Comparison of ENCODE assay signal across 28 mouse cellular contexts in the genomic region with DNA sequence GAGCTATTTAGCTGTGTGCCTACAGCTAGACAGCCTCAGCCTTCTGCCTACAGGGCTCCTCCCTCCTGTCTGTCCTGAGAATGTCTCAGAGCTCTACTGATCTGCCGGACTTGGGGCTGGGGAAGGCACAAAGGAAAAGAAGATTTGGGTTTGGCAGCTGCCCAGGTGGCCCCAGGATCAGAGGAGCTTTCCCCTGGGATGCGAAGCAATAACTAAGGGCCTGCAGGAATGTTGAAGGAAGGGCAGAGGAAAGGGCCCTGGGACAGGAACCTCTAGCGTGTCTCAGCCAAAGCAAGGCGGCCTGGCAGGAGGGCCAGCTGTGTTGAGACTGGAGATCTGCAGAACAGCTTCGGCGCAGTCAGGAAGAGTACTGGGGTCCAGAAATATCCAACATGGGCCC. TPM values are rescaled to one million over a fixed set of nuclear protein-coding genes. Genes with fewer than 3 reads are reported as not detected.
DNase-seq lines count a peak whose midpoint lies in the region; ATAC-seq lines count a peak whose summit lies in the region.
"Had no signal": no experiment of that assay in that cellular context is flagged by ENCODE, and none has a peak within 500 bp of the region (broad histone marks: within the 10 kb centered on the region; RNA-seq: fewer than 3 reads in every experiment).

No protein-coding gene starts in this region.

- H3K4me2 ChIP-seq in kidney, embryonic 14.5 days (replicated peaks; ENCODE audit: low read depth, low read length): no peak overlapping the region
- H3K4me2 ChIP-seq: forebrain, embryonic 12.5 days; heart, embryonic 15.5 days; hindbrain, embryonic 12.5 days; limb, embryonic 15.5 days; liver, embryonic 13.5 days; stomach, embryonic 15.5 days had no signal

- H3K36me3 ChIP-seq in heart, embryonic 10.5 days: no peaks in the 10 kb centered on the region
- no peaks in the 10 kb centered on the region for H3K36me3 ChIP-seq in kidney, embryonic 14.5 days (ENCODE audit: control insufficient read depth, insufficient read depth, low read length)
- H3K36me3 ChIP-seq: forebrain, embryonic 12.5 days; heart, embryonic 15.5 days; hindbrain, embryonic 12.5 days; limb, embryonic 10.5 days; limb, embryonic 15.5 days; stomach, embryonic 15.5 days had no signal

- no peak overlapping the region for H3K4me3 ChIP-seq in heart, embryonic 10.5 days
- H3K4me3 ChIP-seq in kidney, embryonic 14.5 days (ENCODE audit: low read length): no peak overlapping the region
- H3K4me3 ChIP-seq: erythroblast, embryonic 14.5 days; forebrain, embryonic 12.5 days; heart, embryonic 15.5 days; hindbrain, embryonic 12.5 days; limb, embryonic 10.5 days; limb, embryonic 15.5 days; liver, embryonic 13.5 days; stomach, embryonic 15.5 days had no signal

- 56% methylated on average over 6 of the region's 6 CpGs for WGBS in heart, embryonic 10.5 days
- 56% methylated on average over 6 of the region's 6 CpGs for WGBS in kidney, embryonic 14.5 days

- ATAC-seq in kidney, embryonic 14.5 days (ENCODE audit: low FRiP score, low TSS enrichment): no peak
- ATAC-seq: intestine, postnatal 0 days; midbrain, embryonic 16.5 days had no signal

- peak; percentile 44 to 47 for DNase-seq in heart, adult 18-20 months
- no peak for DNase-seq in heart, embryonic 10.5 days (ENCODE audit: low spot score)
- DNase-seq in kidney, postnatal 10 days: peak; percentile 61
- peak; percentile 13 for DNase-seq in MN1 (ENCODE audit: low spot score)
- peak; percentile 41 for DNase-seq in NIH3T3 (ENCODE audit: low read depth)
- DNase-seq in urinary bladder, adult 18-20 months (ENCODE audit: low spot score in 2 of 2): no peak
- DNase-seq: adrenal gland, postnatal 10 days; B cell, adult 2 months; cerebellum, adult 11 months; cerebellum, adult 9-10 months; embryo, embryonic 11 days; gastrocnemius, postnatal 25 days; heart, postnatal 36 days; layer of hippocampus, adult 9-11 months; liver, embryonic 13.5 days; lung, adult 2 months; lung, postnatal 14 days; right cerebral cortex, postnatal 25 days had no signal

- peaks cover 29% of the 10 kb centered on the region for H3K4me1 ChIP-seq in heart, embryonic 10.5 days
- peaks cover 3% of the 10 kb centered on the region; the same call in 1 of the 2 replicates for H3K4me1 ChIP-seq in kidney, embryonic 14.5 days (ENCODE audit: control insufficient read depth, insufficient read depth, low read length)
- H3K4me1 ChIP-seq: limb, embryonic 15.5 days; stomach, embryonic 15.5 days had no signal

- H3K27ac ChIP-seq in heart, embryonic 10.5 days: no peak overlapping the region
- H3K27ac ChIP-seq in kidney, embryonic 14.5 days (ENCODE audit: low read depth, low read length): no peak overlapping the region
- H3K27ac ChIP-seq: forebrain, embryonic 12.5 days; heart, embryonic 15.5 days; hindbrain, embryonic 12.5 days; limb, embryonic 10.5 days; limb, embryonic 15.5 days; liver, embryonic 13.5 days; stomach, embryonic 15.5 days had no signal

- no peak overlapping the region for H3K9ac ChIP-seq in kidney, embryonic 14.5 days (ENCODE audit: low read depth, low read length)
- H3K9ac ChIP-seq: forebrain, embryonic 12.5 days; heart, embryonic 15.5 days; hindbrain, embryonic 12.5 days; limb, embryonic 15.5 days; liver, embryonic 13.5 days; stomach, embryonic 15.5 days had no signal

- H3K9me3 ChIP-seq in heart, embryonic 10.5 days: no peaks in the 10 kb centered on the region
- H3K9me3 ChIP-seq in kidney, embryonic 14.5 days (ENCODE audit: control insufficient read depth, low read length): no peaks in the 10 kb centered on the region
- H3K9me3 ChIP-seq: forebrain, embryonic 12.5 days; heart, embryonic 15.5 days; hindbrain, embryonic 12.5 days; limb, embryonic 10.5 days; limb, embryonic 15.5 days; liver, embryonic 13.5 days; stomach, embryonic 15.5 days had no signal

- H3K27me3 ChIP-seq in heart, embryonic 10.5 days (ENCODE audit: insufficient read depth, poor library complexity, severe bottlenecking): peaks cover 31% of the 10 kb centered on the region
- peaks cover 9% of the 10 kb centered on the region for H3K27me3 ChIP-seq in kidney, embryonic 14.5 days (ENCODE audit: control insufficient read depth, insufficient read depth, low read length)

RNA-seq across cellular contexts. Expression of a gene that starts 6.3 kb away (rescaled TPM):
- total RNA-seq in heart, adult 18-20 months (2021): 1 to 10 TPM; 4.3 to 6.9 TPM
- polyA plus RNA-seq in heart, embryonic 10.5 days (2016; fragmentation: Nextera tagmentation; extraction: Ambion mirVana): 3.5 and 3.6 TPM in 2 replicates
- 5.3 and 7.1 TPM in 2 replicates for polyA plus RNA-seq in kidney, embryonic 14.5 days (2014; fragmentation: Nextera tagmentation; extraction: Ambion mirVana)
- polyA plus RNA-seq: erythroblast, embryonic 14.5 days had no signal

Comparison
In these comparisons a context has a peak if more than half of its experiments do, and no peak if none do; other contexts are left out.
1. DNase-seq: peak in heart, adult 18-20 months (2 of 2), kidney, postnatal 10 days (single experiment), MN1 (single experiment) and NIH3T3 (single experiment); none in heart, embryonic 10.5 days (single experiment) and urinary bladder, adult 18-20 months (0 of 2).